Mouse (Mus musculus) midbrain, embryonic 12.5 days (tissue): Measurements from ENCODE around the gene Sema4d. TPM values are rescaled to one million over a fixed set of nuclear protein-coding genes. Genes with fewer than 3 reads are reported as not detected.
A peak's percentile ranks its signal among the peaks of the same experiment; 100 is the strongest.
"Not testable (repeated sequence)": the region's sequence is repeated elsewhere in the genome, so short reads cannot be mapped to it uniquely, and the experiment has no call there.

Source experiments
- ATAC-seq: fragments of 200-750 bp; cut with Nextera tagmentation; 2 replicates; pipeline ENCODE4 v1.8.0; 2017; ENCODE audit warnings: low read depth, moderate TSS enrichment, moderate library complexity; ENCODE audit not compliant: low FRiP score
- H3K27ac ChIP-seq: fragments of 300-500 bp; sonication (generic); replicated peaks from 2 replicates; pipeline ENCODE4 v1.5.1; 2016; ENCODE audit warnings: mild to moderate bottlenecking
- H3K27me3 ChIP-seq: fragments of 300-500 bp; sonication (generic); 2 replicates; pipeline ENCODE4 v1.6.1; 2016; ENCODE audit warnings: mild to moderate bottlenecking
- H3K36me3 ChIP-seq: fragments of 300-500 bp; sonication (generic); 2 replicates; pipeline ENCODE4 v1.6.1; 2016
- H3K4me1 ChIP-seq: fragments of 300-500 bp; sonication (generic); 2 replicates; pipeline ENCODE4 v1.6.1; 2016
- H3K4me2 ChIP-seq: fragments of 300-500 bp; sonication (generic); replicated peaks from 2 replicates; pipeline ENCODE4 v1.6.1; 2016; ENCODE audit warnings: mild to moderate bottlenecking, moderate library complexity
- H3K4me3 ChIP-seq: fragments of 300-500 bp; sonication (generic); 2 replicates; pipeline ENCODE4 v1.5.1; 2016; ENCODE audit warnings: mild to moderate bottlenecking
- H3K9ac ChIP-seq: fragments of 300-500 bp; sonication (generic); replicated peaks from 2 replicates; pipeline ENCODE4 v1.6.1; 2016; ENCODE audit warnings: mild to moderate bottlenecking, moderate library complexity
- H3K9me3 ChIP-seq: fragments of 300-500 bp; sonication (generic); 2 replicates; pipeline ENCODE4 v1.6.1; 2016; ENCODE audit warnings: mild to moderate bottlenecking
- WGBS: fragments of 180-500 bp; shearing (Covaris S2); methylation state at CpG from one replicate; pipeline ENCODE4 v1.1.7; 2016; 5-methylcytosine and 5-hydroxymethylcytosine counted together
- polyA plus RNA-seq: library from polyadenylated mRNA; unstranded; fragments of >200 nt; fragmentation: Nextera tagmentation; extraction: Ambion mirVana; gene quantifications from 2 replicates; pipeline ENCODE4 v1.2.1, GENCODE M21; 2016

Gene Sema4d
- 4.9 and 6.6 TPM in 2 replicates for polyA plus RNA-seq

GRCm38 (mm10) chr13:51793425-51793891 is at the start of gene Sema4d:
Gene Sema4d, minus strand, starts transcription at chr13:51793747.
- Histone ChIP-seq H3K4me1 (peaks cover 19% of the 10 kb centered on the region), H3K4me3 (peak within 1 kb of the TSS; percentile 86), H3K27me3 (peaks cover 40% of the 10 kb centered on the region), H3K36me3 (no peaks in the 10 kb centered on the region), H3K9ac (peak within 1 kb of the TSS; percentile 77), H3K9me3 (no peaks in the 10 kb centered on the region), H3K27ac (no peak within 1 kb of the TSS), H3K4me2 (peak within 1 kb of the TSS; percentile 97)
- peak; percentile 79 for ATAC-seq
- under 1% methylated on average over 35 of the region's 52 CpGs for WGBS

GRCm38 (mm10) chr13:51843298-51843697 is 49.8 kb upstream of the Sema4d start:
- WGBS: 64% methylated on average over 4 of the region's 4 CpGs
- Histone ChIP-seq H3K9ac (no peak overlapping the region; the same call in 1 of the 2 replicates), H3K4me1 (peaks cover 35% of the 10 kb centered on the region), H3K27me3 (peaks cover 77% of the 10 kb centered on the region), H3K4me2 (peak overlapping the region; percentile 35; the same call in 1 of the 2 replicates), H3K9me3 (no peaks in the 10 kb centered on the region), H3K27ac (no peak overlapping the region), H3K36me3 (no peaks in the 10 kb centered on the region), H3K4me3 (no peak overlapping the region)
- ATAC-seq: no peak

GRCm38 (mm10) chr13:51842773-51843172 is 49.2 kb upstream of the Sema4d start:
- Histone ChIP-seq H3K9ac (no peak overlapping the region; the same call in 1 of the 2 replicates), H3K27me3 (peaks cover 82% of the 10 kb centered on the region), H3K9me3 (no peaks in the 10 kb centered on the region), H3K4me2 (peak overlapping the region; percentile 35), H3K27ac (peak overlapping the region; percentile 35), H3K36me3 (no peaks in the 10 kb centered on the region), H3K4me1 (peaks cover 33% of the 10 kb centered on the region), H3K4me3 (no peak overlapping the region)
- WGBS: 7% methylated on average over 12 of the region's 12 CpGs
- ATAC-seq: no peak

GRCm38 (mm10) chr13:51842191-51842590 is 48.6 kb upstream of the Sema4d start:
- H3K4me1 ChIP-seq: peaks cover 33% of the 10 kb centered on the region
- no peaks in the 10 kb centered on the region for H3K36me3 ChIP-seq
- no peaks in the 10 kb centered on the region for H3K9me3 ChIP-seq
- no peak for ATAC-seq
- H3K9ac ChIP-seq: no peak overlapping the region; the same call in 1 of the 2 replicates
- peak overlapping the region; percentile 49 for H3K27ac ChIP-seq
- peak overlapping the region; percentile 35 for H3K4me2 ChIP-seq
- 4% methylated on average over 5 of the region's 5 CpGs for WGBS
- peak overlapping the region; percentile 20; the same call in 1 of the 2 replicates for H3K4me3 ChIP-seq
- peaks cover 84% of the 10 kb centered on the region for H3K27me3 ChIP-seq

- H3K36me3 ChIP-seq: no peaks in the 10 kb centered on the region
- H3K27ac ChIP-seq: peak overlapping the region; percentile 49
- 8% methylated on average over 12 of the region's 12 CpGs for WGBS
- peaks cover 33% of the 10 kb centered on the region for H3K4me1 ChIP-seq
- peak overlapping the region; percentile 35 for H3K4me2 ChIP-seq
- peak overlapping the region; percentile 20; the same call in 1 of the 2 replicates for H3K4me3 ChIP-seq
- ATAC-seq: no peak
- H3K27me3 ChIP-seq: peaks cover 85% of the 10 kb centered on the region
- no peak overlapping the region; the same call in 1 of the 2 replicates for H3K9ac ChIP-seq
- no peaks in the 10 kb centered on the region for H3K9me3 ChIP-seq
Measured at GRCm38 (mm10) chr13:51841541-51842115, 48.1 kb upstream of the Sema4d start.

- Histone ChIP-seq H3K4me2 (no peak overlapping the region), H3K9ac (no peak overlapping the region), H3K4me1 (peaks cover 33% of the 10 kb centered on the region), H3K4me3 (no peak overlapping the region), H3K9me3 (no peaks in the 10 kb centered on the region), H3K27me3 (peaks cover 91% of the 10 kb centered on the region), H3K27ac (no peak overlapping the region), H3K36me3 (no peaks in the 10 kb centered on the region)
- ATAC-seq: no peak
- 52% methylated on average over 6 of the region's 6 CpGs for WGBS
Measured at GRCm38 (mm10) chr13:51840702-51841101, 47.2 kb upstream of the Sema4d start.

- Histone ChIP-seq H3K4me3 (no peak overlapping the region), H3K36me3 (no peaks in the 10 kb centered on the region), H3K27me3 (peaks cover 97% of the 10 kb centered on the region), H3K9me3 (no peaks in the 10 kb centered on the region), H3K27ac (no peak overlapping the region), H3K9ac (no peak overlapping the region), H3K4me2 (no peak overlapping the region), H3K4me1 (peaks cover 26% of the 10 kb centered on the region)
- no peak for ATAC-seq
- WGBS: 24% methylated on average over 8 of the region's 8 CpGs
Measured at GRCm38 (mm10) chr13:51839250-51840026, 45.9 kb upstream of the Sema4d start.

- no peaks in the 10 kb centered on the region for H3K36me3 ChIP-seq
- no peak overlapping the region for H3K4me3 ChIP-seq
- H3K4me2 ChIP-seq: no peak overlapping the region
- no peak overlapping the region for H3K27ac ChIP-seq
- H3K9me3 ChIP-seq: no peaks in the 10 kb centered on the region
- no peak for ATAC-seq
- WGBS: 56% methylated on average over 5 of the region's 5 CpGs
- H3K4me1 ChIP-seq: peaks cover 23% of the 10 kb centered on the region
- H3K27me3 ChIP-seq: peaks cover 87% of the 10 kb centered on the region
- no peak overlapping the region for H3K9ac ChIP-seq
Measured at GRCm38 (mm10) chr13:51837402-51837801, 43.9 kb upstream of the Sema4d start.

- H3K9ac ChIP-seq, H3K36me3 ChIP-seq, H3K4me2 ChIP-seq, ATAC-seq, H3K9me3 ChIP-seq, H3K4me3 ChIP-seq, H3K27ac ChIP-seq, H3K4me1 ChIP-seq: not testable (repeated sequence)
- peaks cover 79% of the 10 kb centered on the region for H3K27me3 ChIP-seq
- 87% methylated on average over 4 of the region's 4 CpGs for WGBS
Measured at GRCm38 (mm10) chr13:51835208-51835607, 41.7 kb upstream of the Sema4d start.

GRCm38 (mm10) chr13:51834520-51834919 is 41.0 kb upstream of the Sema4d start:
- no peak for ATAC-seq
- H3K27ac ChIP-seq: no peak overlapping the region
- H3K9me3 ChIP-seq: no peaks in the 10 kb centered on the region
- peaks cover 6% of the 10 kb centered on the region for H3K4me1 ChIP-seq
- H3K4me2 ChIP-seq: no peak overlapping the region
- H3K36me3 ChIP-seq: no peaks in the 10 kb centered on the region
- H3K4me3 ChIP-seq: no peak overlapping the region
- H3K27me3 ChIP-seq: peaks cover 72% of the 10 kb centered on the region
- WGBS: 70% methylated on average over 2 of the region's 2 CpGs
- no peak overlapping the region for H3K9ac ChIP-seq

- not testable (repeated sequence) for H3K4me2 ChIP-seq, H3K27ac ChIP-seq, H3K9ac ChIP-seq, H3K9me3 ChIP-seq, H3K4me1 ChIP-seq, ATAC-seq, H3K4me3 ChIP-seq, H3K36me3 ChIP-seq
- peaks cover 67% of the 10 kb centered on the region for H3K27me3 ChIP-seq
- 67% methylated on average over 8 of the region's 8 CpGs for WGBS
Measured at GRCm38 (mm10) chr13:51834024-51834423, 40.5 kb upstream of the Sema4d start.

GRCm38 (mm10) chr13:51833611-51834010 is 40.1 kb upstream of the Sema4d start:
- Histone ChIP-seq H3K36me3 (no peaks in the 10 kb centered on the region), H3K4me3 (no peak overlapping the region), H3K27ac (no peak overlapping the region), H3K4me1 (peaks cover 6% of the 10 kb centered on the region), H3K9me3 (no peaks in the 10 kb centered on the region), H3K27me3 (peaks cover 63% of the 10 kb centered on the region), H3K4me2 (no peak overlapping the region), H3K9ac (no peak overlapping the region)
- ATAC-seq: no peak
- WGBS: 44% methylated on average over 2 of the region's 2 CpGs
